Mouse (Mus musculus) liver, postnatal 0 days (tissue): Measurements from ENCODE around the gene Mlx. TPM values are rescaled to one million over a fixed set of nuclear protein-coding genes. Genes with fewer than 3 reads are reported as not detected.

ENCODE experiments used
- ATAC-seq: fragments of 200-750 bp; cut with Nextera tagmentation; 2 replicates; pipeline ENCODE4 v1.8.0; 2017; ENCODE audit warnings: mild to moderate bottlenecking, moderate library complexity
- DNase-seq: peaks from one replicate; pipeline ENCODE4 v3.0.0-alpha.2; 2016
- H3K27ac ChIP-seq: fragments of 300-500 bp; sonication (generic); 2 replicates; pipeline ENCODE4 v1.5.1; 2014; ENCODE audit warnings: antibody characterized with exemption, moderate library complexity, mild to moderate bottlenecking, low read depth
- H3K27me3 ChIP-seq: fragments of 300-500 bp; sonication (generic); 2 replicates; pipeline ENCODE4 v1.6.1; 2014; ENCODE audit warnings: low read length, control low read depth, mixed read lengths; ENCODE audit not compliant: insufficient read depth
- H3K36me3 ChIP-seq: fragments of 300-500 bp; sonication (generic); replicated peaks from 2 replicates; pipeline ENCODE4 v1.6.1; 2014; ENCODE audit warnings: mild to moderate bottlenecking, control low read depth, low read length, moderate library complexity, mixed read lengths; ENCODE audit not compliant: insufficient read depth
- H3K4me1 ChIP-seq: fragments of 300-500 bp; sonication (generic); 2 replicates; pipeline ENCODE4 v1.6.1; 2014; ENCODE audit warnings: antibody characterized with exemption, mild to moderate bottlenecking, control low read depth; ENCODE audit not compliant: insufficient read depth
- H3K4me2 ChIP-seq: fragments of 300-500 bp; sonication (generic); 2 replicates; pipeline ENCODE4 v1.6.1; 2014; ENCODE audit warnings: low read depth, mild to moderate bottlenecking, low read length, moderate library complexity, mixed read lengths
- H3K4me3 ChIP-seq: fragments of 300-500 bp; sonication (generic); 2 replicates; pipeline ENCODE4 v1.5.1; 2014; ENCODE audit warnings: low read depth, low read length
- H3K9ac ChIP-seq: fragments of 300-500 bp; sonication (generic); replicated peaks from 2 replicates; pipeline ENCODE4 v1.6.1; 2014; ENCODE audit warnings: mild to moderate bottlenecking, moderate library complexity
- H3K9me3 ChIP-seq: fragments of 300-500 bp; sonication (generic); 2 replicates; pipeline ENCODE4 v1.6.1; 2016; ENCODE audit warnings: mild to moderate bottlenecking, control low read depth, low read length, mixed read lengths
- CTCF ChIP-seq: sonication (generic); IDR thresholded peaks from 2 replicates; pipeline ENCODE4 v1.5.1; 2016; ENCODE audit warnings: antibody characterized with exemption, low read depth
- EP300 ChIP-seq: IDR thresholded peaks from 2 replicates; pipeline ENCODE4 v1.6.1; 2016; ENCODE audit warnings: antibody characterized with exemption, low read depth, mild to moderate bottlenecking
- WGBS: fragments of 180-500 bp; shearing (Covaris S2); extraction: QIAGEN DNeasy Blood & Tissue Kit; methylation state at CpG from one replicate; pipeline ENCODE4 v1.1.7; 2014; ENCODE audit not compliant: insufficient replicate concordance; 5-methylcytosine and 5-hydroxymethylcytosine counted together
- polyA plus RNA-seq: library from polyadenylated mRNA; unstranded; fragments of >200 nt; fragmentation: Nextera tagmentation; extraction: Ambion mirVana; gene quantifications from 2 replicates; pipeline ENCODE4 v1.2.1, GENCODE M21; 2015

Mlx gene
- 24.1 and 26.1 TPM in 2 replicates for polyA plus RNA-seq

DNA sequence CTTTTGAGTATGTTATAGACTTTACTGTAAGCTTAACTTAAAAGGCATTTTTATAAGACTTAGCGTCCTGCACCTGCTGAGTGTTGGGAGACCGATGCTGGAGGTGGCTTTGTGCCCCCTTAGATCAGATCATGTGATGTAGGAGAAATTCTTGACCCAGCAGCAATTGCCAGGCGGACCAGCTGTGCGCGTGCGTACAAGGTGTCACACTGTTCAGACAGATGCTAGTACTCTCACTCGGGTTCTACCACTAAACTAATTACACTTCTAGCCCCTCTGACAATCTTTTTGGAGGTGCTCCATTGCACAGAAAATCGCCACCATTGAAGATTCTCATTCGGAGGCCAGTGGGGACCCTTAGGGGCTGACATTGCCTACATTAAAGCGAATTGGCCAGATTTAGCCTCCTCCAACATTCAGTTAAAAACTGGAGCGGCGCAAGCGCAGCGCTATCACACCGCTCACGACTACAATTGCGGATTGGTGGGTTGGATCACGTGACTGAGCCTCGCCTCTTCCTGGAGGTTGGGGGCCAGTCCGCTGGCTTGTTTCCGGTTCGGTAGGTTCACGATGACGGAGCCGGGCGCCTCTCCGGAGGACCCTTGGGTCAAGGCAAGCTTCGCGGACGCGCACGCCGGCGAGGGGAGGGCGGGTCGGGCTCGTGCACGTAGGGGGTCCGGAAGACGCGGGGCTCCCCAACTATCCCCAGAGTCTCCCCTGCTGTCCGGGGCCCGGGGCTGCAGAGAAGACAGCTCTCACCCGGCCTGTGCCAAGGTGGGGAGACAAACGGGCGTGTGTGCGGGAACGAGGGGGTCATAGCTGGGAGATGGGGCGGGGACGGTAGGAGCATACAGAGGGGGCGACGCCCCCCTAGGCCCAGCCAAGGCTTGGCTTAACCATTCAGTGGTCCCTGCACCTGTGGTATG, at the start of gene Mlx:
Gene Mlx (plus strand): TSS at position 522 of the 926 bp plus-strand sequence.
- peaks cover 46% of the 10 kb centered on the region for H3K36me3 ChIP-seq
- peak within 1 kb of the TSS; percentile 80 for H3K4me3 ChIP-seq
- H3K4me2 ChIP-seq = peak within 1 kb of the TSS; percentile 98
- DNase-seq (peak; percentile 91), ATAC-seq (peak; percentile 73)
- 2% methylated on average over 51 of the region's 52 CpGs for WGBS
- H3K4me1 ChIP-seq = peaks cover 36% of the 10 kb centered on the region
- no peaks in the 10 kb centered on the region for H3K9me3 ChIP-seq
- no peaks in the 10 kb centered on the region for H3K27me3 ChIP-seq
- H3K9ac ChIP-seq = peak within 1 kb of the TSS; percentile 86
- TF ChIP-seq EP300 (no peak), CTCF (no peak)
- H3K27ac ChIP-seq = peak within 1 kb of the TSS; percentile 87

DNA sequence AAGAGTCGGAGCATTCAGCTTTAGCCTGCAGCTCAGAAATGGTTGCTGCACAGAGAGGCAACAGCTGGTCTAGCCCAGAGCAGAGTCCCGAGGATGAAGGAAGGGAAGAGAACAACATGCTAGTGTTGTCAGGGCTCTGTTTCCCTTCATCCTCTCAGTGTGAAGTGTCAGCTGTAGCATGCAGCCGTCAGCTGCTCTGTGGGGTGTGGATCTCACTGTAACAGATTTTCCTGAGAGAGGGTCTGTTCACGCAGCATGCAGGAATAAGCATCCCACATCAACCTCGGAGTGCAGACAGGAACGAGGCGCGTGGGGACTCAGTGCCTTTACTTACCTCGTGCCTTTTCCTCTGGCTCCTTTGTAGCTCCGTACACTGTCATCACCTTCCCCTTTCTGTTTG, 49.3 kb upstream of the Mlx start:
- Histone ChIP-seq H3K4me1 (no peaks in the 10 kb centered on the region), H3K36me3 (peaks cover 81% of the 10 kb centered on the region), H3K4me3 (no peak overlapping the region), H3K27me3 (no peaks in the 10 kb centered on the region), H3K9me3 (no peaks in the 10 kb centered on the region), H3K27ac (no peak overlapping the region), H3K4me2 (no peak overlapping the region), H3K9ac (no peak overlapping the region)
- ATAC-seq (no peak), DNase-seq (no peak)
- 88% methylated on average over 10 of the region's 10 CpGs for WGBS
- TF ChIP-seq EP300 = no peak
- no peak for TF ChIP-seq CTCF

DNA sequence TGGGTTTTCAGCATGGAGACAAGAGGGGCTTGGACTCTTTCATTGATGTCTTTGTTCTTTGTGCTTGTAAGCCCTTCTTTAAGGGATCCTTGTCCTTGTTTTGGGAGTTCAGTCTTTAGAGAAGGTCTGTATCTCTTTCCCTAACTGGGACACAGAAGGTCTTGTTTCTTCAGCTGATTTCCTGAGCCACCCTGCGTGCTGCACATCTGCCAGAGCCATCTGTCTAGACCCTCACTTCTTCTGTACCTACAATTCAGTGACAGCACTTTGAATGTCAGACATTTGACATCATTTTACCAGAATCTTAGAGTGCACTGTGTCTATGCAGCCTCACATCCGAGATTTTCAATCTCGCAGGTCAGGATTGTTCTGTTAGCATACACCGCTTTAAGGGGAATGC, 41.3 kb upstream of the Mlx start:
- no peak for ATAC-seq
- Histone ChIP-seq H3K27me3 (no peaks in the 10 kb centered on the region), H3K4me1 (no peaks in the 10 kb centered on the region; the same call in 1 of the 2 replicates), H3K9ac (no peak overlapping the region), H3K4me3 (no peak overlapping the region), H3K36me3 (peaks cover 84% of the 10 kb centered on the region), H3K9me3 (no peaks in the 10 kb centered on the region), H3K4me2 (no peak overlapping the region), H3K27ac (no peak overlapping the region)
- DNase-seq = no peak
- TF ChIP-seq CTCF = no peak
- TF ChIP-seq EP300 = no peak
- WGBS = 84% methylated on average over 4 of the region's 4 CpGs

DNA sequence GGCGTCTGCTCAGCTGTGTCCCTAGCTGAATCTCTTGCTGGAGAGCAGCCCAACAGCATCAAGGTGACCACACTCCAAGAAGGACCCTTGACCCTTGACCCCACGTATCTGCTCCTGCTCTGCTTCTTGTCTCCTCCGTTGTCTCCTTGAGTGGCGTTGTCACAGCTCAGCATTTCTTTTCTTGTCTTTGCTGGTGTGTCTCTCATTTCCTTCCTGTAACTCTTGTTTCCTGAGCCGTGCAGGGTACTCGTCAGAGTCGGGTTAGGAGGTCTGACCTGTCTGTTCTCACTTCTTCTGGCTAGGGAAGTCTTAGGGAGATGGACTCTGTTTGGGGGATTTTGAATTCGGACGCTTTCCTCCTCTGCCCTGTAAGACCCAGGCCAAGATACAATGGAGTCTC, 40.6 kb upstream of the Mlx start:
- Histone ChIP-seq H3K27me3 (no peaks in the 10 kb centered on the region), H3K4me2 (no peak overlapping the region), H3K27ac (no peak overlapping the region), H3K4me1 (no peaks in the 10 kb centered on the region; the same call in 1 of the 2 replicates), H3K9me3 (no peaks in the 10 kb centered on the region), H3K36me3 (peaks cover 86% of the 10 kb centered on the region), H3K9ac (peak overlapping the region; percentile 30; the same call in 1 of the 2 replicates), H3K4me3 (no peak overlapping the region)
- TF ChIP-seq CTCF (no peak), EP300 (no peak)
- no peak for ATAC-seq
- DNase-seq = no peak
- 38% methylated on average over 9 of the region's 9 CpGs for WGBS

DNA sequence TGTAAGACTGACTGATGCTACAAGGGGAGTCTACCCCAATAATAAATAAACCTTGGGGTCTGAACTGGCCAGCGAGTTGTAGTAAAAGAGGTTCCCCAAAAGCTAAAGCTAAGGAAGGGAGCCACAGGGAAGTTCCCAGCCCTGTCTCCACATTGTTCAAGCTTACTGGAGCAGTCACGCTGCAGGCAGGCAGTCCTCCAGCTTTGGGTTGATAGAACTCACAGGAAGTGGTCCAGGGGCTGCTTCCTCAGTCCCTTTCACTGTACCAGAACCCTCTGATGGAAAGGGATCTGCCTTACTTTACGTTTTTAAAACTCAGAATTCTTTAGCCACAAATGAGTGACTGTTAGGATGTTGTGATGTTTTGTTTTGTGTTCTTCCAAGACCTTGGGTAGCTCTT, 39.6 kb upstream of the Mlx start:
- 63% methylated on average over 3 of the region's 3 CpGs for WGBS
- Histone ChIP-seq H3K9ac (no peak overlapping the region), H3K4me3 (no peak overlapping the region), H3K27ac (no peak overlapping the region), H3K4me2 (no peak overlapping the region), H3K27me3 (no peaks in the 10 kb centered on the region), H3K36me3 (peaks cover 84% of the 10 kb centered on the region), H3K4me1 (no peaks in the 10 kb centered on the region; the same call in 1 of the 2 replicates), H3K9me3 (no peaks in the 10 kb centered on the region)
- TF ChIP-seq CTCF (no peak), EP300 (no peak)
- DNase-seq = no peak
- ATAC-seq = no peak

DNA sequence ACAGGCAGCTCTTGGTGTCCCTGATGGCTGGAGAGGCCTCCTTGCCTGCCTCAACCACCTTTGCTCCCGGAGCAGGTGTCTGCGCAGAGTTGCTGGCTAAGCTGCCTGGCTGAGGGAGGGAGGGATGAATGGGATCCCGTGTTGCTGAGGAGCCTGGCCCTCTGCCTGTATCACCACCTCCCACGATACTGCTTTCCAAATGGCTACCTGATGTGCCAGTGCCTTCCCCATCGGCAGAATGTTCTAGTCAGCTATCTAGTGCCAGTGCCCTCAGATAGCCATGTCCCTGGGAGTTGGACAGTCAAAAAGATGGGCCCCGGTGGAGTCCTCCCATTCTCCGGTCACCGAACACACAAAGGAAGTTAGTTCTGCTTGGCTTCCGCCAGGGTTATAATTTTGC, 36.7 kb upstream of the Mlx start:
- TF ChIP-seq CTCF = no peak
- Histone ChIP-seq H3K27ac (no peak overlapping the region), H3K4me2 (no peak overlapping the region), H3K4me1 (no peaks in the 10 kb centered on the region; the same call in 1 of the 2 replicates), H3K9me3 (peaks cover 5% of the 10 kb centered on the region), H3K4me3 (no peak overlapping the region), H3K27me3 (no peaks in the 10 kb centered on the region), H3K9ac (no peak overlapping the region), H3K36me3 (peaks cover 58% of the 10 kb centered on the region)
- DNase-seq (no peak), ATAC-seq (no peak)
- WGBS = 92% methylated on average over 9 of the region's 9 CpGs
